Mouse (Mus musculus) heart, adult 2 months (tissue): ENCODE data around the gene Coq7.

Source experiments
- CTCF ChIP-seq: fragments of 200-600 bp; IDR thresholded peaks from 2 replicates; pipeline ENCODE4 v1.8.1; 2022; ENCODE audit warnings: antibody characterized with exemption, mild to moderate bottlenecking, moderate library complexity
- POLR2A ChIP-seq: fragments of 200-500 bp; IDR thresholded peaks from 2 replicates; pipeline ENCODE4 v1.6.1; 2011; ENCODE audit warnings: mild to moderate bottlenecking, low read depth, low read length, control low read depth; ENCODE audit not compliant: insufficient read depth

- TF ChIP-seq CTCF (no peak), POLR2A (no peak)
These were observed 1.2 kb upstream of the Coq7 start for GRCm38 (mm10) chr7:118534326-118534725.
